ENCODE assay signal across 17 mouse cellular contexts in the genomic region with DNA sequence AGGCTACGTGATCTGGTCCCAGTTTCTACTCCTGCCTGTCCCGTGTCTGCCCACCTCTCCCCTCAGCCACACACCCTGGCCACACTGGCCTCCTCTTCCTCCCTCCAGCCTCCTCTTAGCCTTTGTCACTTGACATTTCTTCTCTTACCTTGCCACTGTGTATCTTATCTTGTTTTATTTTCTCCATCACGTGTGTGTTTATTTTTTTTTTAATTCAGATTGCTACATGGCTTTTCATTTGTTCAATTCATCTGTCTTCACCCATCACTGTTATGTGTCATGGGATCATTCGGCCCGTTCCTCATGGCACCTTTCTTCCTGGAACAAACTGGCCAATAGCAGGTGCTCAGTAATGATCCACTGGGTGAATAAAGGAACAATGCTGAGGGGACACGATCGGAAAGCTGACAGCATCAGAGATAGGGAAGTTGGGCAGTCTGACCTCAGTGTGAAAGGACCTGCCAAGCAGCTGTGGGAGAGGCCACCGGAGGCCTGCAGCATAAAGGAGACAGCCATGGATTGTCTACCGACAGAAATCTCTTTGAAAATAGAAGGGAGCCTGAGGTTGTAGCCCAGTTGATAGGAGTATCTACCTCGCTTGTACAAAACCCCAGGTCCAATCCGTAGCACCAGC. TPM values are rescaled to one million over a fixed set of nuclear protein-coding genes. Genes with fewer than 3 reads are reported as not detected.
DNase-seq lines count a peak whose midpoint lies in the region; ATAC-seq and TF ChIP-seq lines count a peak whose summit lies in the region.
"Had no signal": no experiment of that assay in that cellular context is flagged by ENCODE, and none has a peak within 500 bp of the region (broad histone marks: within the 10 kb centered on the region; RNA-seq: fewer than 3 reads in every experiment).

No protein-coding gene starts in this region.

- peak; percentile 21 for DNase-seq in MEL (ENCODE audit: low read depth, low spot score)
- DNase-seq in limb, embryonic 10.5 days (ENCODE audit: low spot score), result no peak
- DNase-seq in embryo, embryonic 11 days, result no peak
- DNase-seq: cerebellum, adult 11 months; cerebellum, postnatal 14 days; heart, postnatal 4 days; thymus, adult 18-20 months had no signal

- H3K4me1 ChIP-seq in intestine, postnatal 0 days (replicated peaks; ENCODE audit: control insufficient read depth, insufficient read depth, low read length), result peaks cover 8% of the 10 kb centered on the region
- peaks cover 13% of the 10 kb centered on the region; the same call in 1 of the 2 replicates for H3K4me1 ChIP-seq in intestine, embryonic 16.5 days (ENCODE audit: control insufficient read depth, insufficient read depth, low read length)
- H3K4me1 ChIP-seq in MEL (ENCODE audit: control insufficient read depth in 1 of 2, insufficient read depth in 2 of 2, low read length in 2 of 2), result peaks cover 22 to 36% of the 10 kb centered on the region in 2 experiments
- H3K4me1 ChIP-seq in bone marrow macrophage, adult 2 months (ENCODE audit: control insufficient read depth, insufficient read depth, low read length), result peaks cover 77% of the 10 kb centered on the region
- peaks cover 29% of the 10 kb centered on the region for H3K4me1 ChIP-seq in limb, embryonic 10.5 days

- TF ChIP-seq CTCF in intestine, postnatal 0 days (IDR thresholded peaks at IDR 0.05; ENCODE audit: low read depth), result no peak
- no peak for TF ChIP-seq CTCF in MEL (IDR thresholded peaks at IDR 0.05 in 2 of 3, conservative IDR thresholded peaks at IDR 0.05 in 1 of 3; ENCODE audit: control insufficient read depth in 1 of 3, insufficient read depth in 1 of 3, low read depth in 2 of 3, low read length in 3 of 3, poor library complexity in 1 of 3, severe bottlenecking in 1 of 3)
- TF ChIP-seq CTCF in bone marrow macrophage, adult 2 months (IDR thresholded peaks at IDR 0.05; ENCODE audit: low read depth, low read length), result no peak

- TF ChIP-seq EP300 in MEL (IDR thresholded peaks at IDR 0.05; ENCODE audit: low read depth in 1 of 2, low read length in 2 of 2), result no peak

- no peaks in the 10 kb centered on the region for H3K36me3 ChIP-seq in intestine, postnatal 0 days (ENCODE audit: control insufficient read depth, insufficient read depth)
- no peaks in the 10 kb centered on the region for H3K36me3 ChIP-seq in intestine, embryonic 16.5 days (ENCODE audit: control insufficient read depth, insufficient read depth, low read length)
- peaks cover 0 to 20% of the 10 kb centered on the region in 2 experiments; a peak in 2 of 4 replicates for H3K36me3 ChIP-seq in MEL (ENCODE audit: control insufficient read depth in 1 of 2, insufficient read depth in 2 of 2, low read length in 2 of 2)
- no peaks in the 10 kb centered on the region for H3K36me3 ChIP-seq in limb, embryonic 10.5 days
- H3K36me3 ChIP-seq: neural tube, embryonic 15.5 days had no signal

- 62% methylated on average over 11 of the region's 11 CpGs for WGBS in intestine, postnatal 0 days
- WGBS in intestine, embryonic 16.5 days, result 68% methylated on average over 11 of the region's 11 CpGs
- WGBS in limb, embryonic 10.5 days, result 83% methylated on average over 11 of the region's 11 CpGs

- H3K9ac ChIP-seq in intestine, postnatal 0 days (ENCODE audit: low read depth, low read length), result no peak overlapping the region
- no peak overlapping the region for H3K9ac ChIP-seq in intestine, embryonic 16.5 days (ENCODE audit: low read depth, low read length)
- H3K9ac ChIP-seq in MEL (ENCODE audit: control insufficient read depth, low read depth, low read length, poor library complexity, severe bottlenecking), result peak overlapping the region; percentile 24
- H3K9ac ChIP-seq: neural tube, embryonic 15.5 days had no signal

- no peak overlapping the region for H3K4me3 ChIP-seq in intestine, postnatal 0 days (ENCODE audit: low read depth, low read length)
- H3K4me3 ChIP-seq in intestine, embryonic 16.5 days (ENCODE audit: low read length), result no peak overlapping the region
- H3K4me3 ChIP-seq in MEL (ENCODE audit: control insufficient read depth in 1 of 2, insufficient read depth in 1 of 2, low read depth in 2 of 2, low read length in 2 of 2), result peak overlapping the region; percentile 1 to 30; a peak in 2 of 4 replicates
- H3K4me3 ChIP-seq in bone marrow macrophage, adult 2 months (ENCODE audit: insufficient read depth, low read length), result no peak overlapping the region
- no peak overlapping the region for H3K4me3 ChIP-seq in limb, embryonic 10.5 days
- H3K4me3 ChIP-seq: erythroblast, embryonic 14.5 days; myocyte; neural tube, embryonic 15.5 days had no signal

- H3K9me3 ChIP-seq in intestine, postnatal 0 days (ENCODE audit: control insufficient read depth), result no peaks in the 10 kb centered on the region
- no peaks in the 10 kb centered on the region for H3K9me3 ChIP-seq in intestine, embryonic 16.5 days (ENCODE audit: control insufficient read depth, low read length)
- H3K9me3 ChIP-seq in MEL (replicated peaks; ENCODE audit: insufficient read depth, low read length), result no peaks in the 10 kb centered on the region
- H3K9me3 ChIP-seq in limb, embryonic 10.5 days (replicated peaks), result no peaks in the 10 kb centered on the region
- H3K9me3 ChIP-seq: neural tube, embryonic 15.5 days had no signal

- peak overlapping the region; percentile 85; the same call in 1 of the 2 replicates for H3K27ac ChIP-seq in intestine, postnatal 0 days (ENCODE audit: low read depth, low read length)
- H3K27ac ChIP-seq in intestine, embryonic 16.5 days (ENCODE audit: low read length), result no peak overlapping the region
- peak overlapping the region; percentile 30 for H3K27ac ChIP-seq in MEL (ENCODE audit: control insufficient read depth, low read depth, low read length)
- H3K27ac ChIP-seq in bone marrow macrophage, adult 2 months (ENCODE audit: insufficient read depth, low read depth, low read length), result peak overlapping the region; percentile 77
- no peak overlapping the region for H3K27ac ChIP-seq in limb, embryonic 10.5 days
- H3K27ac ChIP-seq: neural tube, embryonic 15.5 days had no signal

- no peak for TF ChIP-seq RAD21 in MEL (IDR thresholded peaks at IDR 0.05; ENCODE audit: low read depth, low read length)

- no peaks in the 10 kb centered on the region for H3K79me2 ChIP-seq in MEL (ENCODE audit: control insufficient read depth, insufficient read depth, low read length, poor library complexity)

- H3K27me3 ChIP-seq in intestine, postnatal 0 days (replicated peaks; ENCODE audit: control insufficient read depth, insufficient read depth, low read length), result no peaks in the 10 kb centered on the region
- H3K27me3 ChIP-seq in intestine, embryonic 16.5 days (replicated peaks; ENCODE audit: control insufficient read depth, insufficient read depth, low read length), result no peaks in the 10 kb centered on the region
- no peaks in the 10 kb centered on the region for H3K27me3 ChIP-seq in MEL (ENCODE audit: control insufficient read depth in 1 of 2, insufficient read depth in 2 of 2, low read length in 2 of 2)
- H3K27me3 ChIP-seq in limb, embryonic 10.5 days (ENCODE audit: low read depth, poor library complexity, severe bottlenecking), result peaks cover 18% of the 10 kb centered on the region
- H3K27me3 ChIP-seq: neural tube, embryonic 15.5 days had no signal

- no peak for ATAC-seq in intestine, postnatal 0 days
- no peak for ATAC-seq in intestine, embryonic 16.5 days
- ATAC-seq in megakaryocyte progenitor cell, adult 5-6 weeks (replicated peaks; ENCODE audit: poor library complexity), result peak; percentile 65
- ATAC-seq: forebrain, embryonic 16.5 days; lung, postnatal 0 days had no signal

- no peak overlapping the region for H3K4me2 ChIP-seq in intestine, postnatal 0 days (replicated peaks; ENCODE audit: low read depth)
- no peak overlapping the region for H3K4me2 ChIP-seq in intestine, embryonic 16.5 days (ENCODE audit: low read depth, low read length)
- H3K4me2 ChIP-seq: liver, embryonic 11.5 days; neural tube, embryonic 15.5 days had no signal

- TF ChIP-seq POLR2A in MEL (IDR thresholded peaks at IDR 0.05; ENCODE audit: control insufficient read depth in 1 of 2, insufficient read depth in 1 of 2, low read depth in 1 of 2, low read length in 2 of 2, poor library complexity in 1 of 2), result no peak
- no peak for TF ChIP-seq POLR2A in bone marrow macrophage, adult 2 months (IDR thresholded peaks at IDR 0.05; ENCODE audit: borderline replicate concordance, low read depth, low read length)

TF ChIP-seq in MEL, 35 proteins besides CTCF, POLR2A, EP300 and RAD21 (continues in another document):
- TF ChIP-seq USF1 (IDR thresholded peaks at IDR 0.05; ENCODE audit: low read depth, low read length) (peak; percentile 71), E2F4 (IDR thresholded peaks at IDR 0.05; ENCODE audit: borderline replicate concordance, low read depth, low read length) (no peak), USF2 (IDR thresholded peaks at IDR 0.05; ENCODE audit: borderline replicate concordance in 1 of 2, insufficient read depth in 1 of 2, low read depth in 1 of 2, low read length in 2 of 2) (0 out of 4 replicates have a peak, but pooled peaks of 1 of the 2 experiments have one; percentile 27), ETS1 (IDR thresholded peaks at IDR 0.05; ENCODE audit: low read depth, low read length) (no peak), BHLHE40 (IDR thresholded peaks at IDR 0.05; ENCODE audit: borderline replicate concordance, low read depth, low read length) (peak; percentile 53; the same call in 1 of the 2 replicates), NELFE (IDR thresholded peaks at IDR 0.05; ENCODE audit: low read depth, low read length) (no peak), MYB (IDR thresholded peaks at IDR 0.05; ENCODE audit: low read depth, low read length) (no peak), MAZ (IDR thresholded peaks at IDR 0.05; ENCODE audit: low read depth, low read length) (no peak), MAX (IDR thresholded peaks at IDR 0.05; ENCODE audit: low read length) (peak; percentile 37; the same call in 1 of the 2 replicates), POLR2AphosphoS5 (IDR thresholded peaks at IDR 0.05; ENCODE audit: borderline replicate concordance, low read depth, low read length) (no peak), UBTF (IDR thresholded peaks at IDR 0.05; ENCODE audit: borderline replicate concordance, insufficient read depth, low read depth, low read length) (no peak), ZNF384 (IDR thresholded peaks at IDR 0.05; ENCODE audit: low read depth, low read length) (peak; percentile 80)

RNA-seq across cellular contexts. Expression of gene Ier5, which starts 34.3 kb away (rescaled TPM):
- polyA plus RNA-seq in intestine, postnatal 0 days (2015; fragmentation: Nextera tagmentation; extraction: Ambion mirVana), result 6.1 and 6.8 TPM in 2 replicates
- polyA plus RNA-seq in intestine, embryonic 16.5 days (2015; fragmentation: Nextera tagmentation; extraction: Ambion mirVana), result 2.0 and 2.6 TPM in 2 replicates
- 7.2 and 7.5 TPM in 2 replicates for total RNA-seq in MEL (2012; rRNA removed)
- 1 to 10 TPM in 1 of 2 experiments, not detected in 1; 7.4 TPM for polyA plus RNA-seq in MEL (2012; ENCODE audit: insufficient read depth in 1 of 2, insufficient read length in 2 of 2, low read depth in 1 of 2, low replicate concordance in 2 of 2, missing spikeins in 1 of 2)
- polyA plus RNA-seq in bone marrow macrophage, adult 2 months (2012; ENCODE audit: insufficient read depth, insufficient read length, missing spikeins), result 58.7 and 62.5 TPM in 2 replicates
- 6.8 and 12.1 TPM in 2 replicates for total RNA-seq in megakaryocyte progenitor cell, adult 5-6 weeks (2015)
- 5.1 and 5.7 TPM in 2 replicates for total RNA-seq in megakaryocyte progenitor cell, adult 5-6 weeks (2017)
- 4.5 and 6.9 TPM in 2 replicates for polyA plus RNA-seq in limb, embryonic 10.5 days (2016; fragmentation: Nextera tagmentation; extraction: Ambion mirVana)

Comparison
In these comparisons a context has a peak if more than half of its experiments do, and no peak if none do; other contexts are left out.
1. H3K27ac ChIP-seq: peak in intestine, postnatal 0 days (single experiment), MEL (single experiment) and bone marrow macrophage, adult 2 months (single experiment); none in intestine, embryonic 16.5 days (single experiment) and limb, embryonic 10.5 days (single experiment).
2. H3K4me3 ChIP-seq: peak in MEL (2 of 2); none in intestine, postnatal 0 days (single experiment), intestine, embryonic 16.5 days (single experiment), bone marrow macrophage, adult 2 months (single experiment) and limb, embryonic 10.5 days (single experiment).